Mouse (Mus musculus) heart, embryonic 10.5 days (tissue): ENCODE results near the gene Acap1. TPM values are rescaled to one million over a fixed set of nuclear protein-coding genes. Genes with fewer than 3 reads are reported as not detected.
"Not testable (repeated sequence)": the region's sequence is repeated elsewhere in the genome, so short reads cannot be mapped to it uniquely, and the experiment has no call there.

Experiments used
- DNase-seq: peaks from one replicate; pipeline ENCODE4 v3.0.0-alpha.2; 2017; ENCODE audit warnings: low spot score
- H3K27ac ChIP-seq: fragments of 300-500 bp; sonication (generic); 2 replicates; pipeline ENCODE4 v1.5.1; 2016; ENCODE audit warnings: mild to moderate bottlenecking
- H3K27me3 ChIP-seq: fragments of 300-500 bp; sonication (generic); 2 replicates; pipeline ENCODE4 v1.6.1; 2016; ENCODE audit warnings: mild to moderate bottlenecking; ENCODE audit not compliant: poor library complexity, insufficient read depth, severe bottlenecking
- H3K36me3 ChIP-seq: fragments of 300-500 bp; sonication (generic); 2 replicates; pipeline ENCODE4 v1.6.1; 2016; ENCODE audit warnings: mild to moderate bottlenecking, moderate library complexity
- H3K4me1 ChIP-seq: fragments of 300-500 bp; sonication (generic); 2 replicates; pipeline ENCODE4 v1.6.1; 2016; ENCODE audit warnings: mild to moderate bottlenecking
- H3K4me3 ChIP-seq: fragments of 300-500 bp; sonication (generic); 2 replicates; pipeline ENCODE4 v1.5.1; 2016; ENCODE audit warnings: mild to moderate bottlenecking, moderate library complexity
- H3K9me3 ChIP-seq: fragments of 300-500 bp; sonication (generic); 2 replicates; pipeline ENCODE4 v1.6.1; 2016; ENCODE audit warnings: mild to moderate bottlenecking, moderate library complexity
- WGBS: fragments of 180-500 bp; shearing (Covaris S2); methylation state at CpG from one replicate; pipeline ENCODE4 v1.1.7; 2016; 5-methylcytosine and 5-hydroxymethylcytosine counted together
- polyA plus RNA-seq: library from polyadenylated mRNA; unstranded; fragments of >200 nt; fragmentation: Nextera tagmentation; extraction: Ambion mirVana; gene quantifications from 2 replicates; pipeline ENCODE4 v1.2.1, GENCODE M21; 2016

The Acap1 gene
- polyA plus RNA-seq, 1 experiment from 2014 or later, result 10.6 TPM

DNA sequence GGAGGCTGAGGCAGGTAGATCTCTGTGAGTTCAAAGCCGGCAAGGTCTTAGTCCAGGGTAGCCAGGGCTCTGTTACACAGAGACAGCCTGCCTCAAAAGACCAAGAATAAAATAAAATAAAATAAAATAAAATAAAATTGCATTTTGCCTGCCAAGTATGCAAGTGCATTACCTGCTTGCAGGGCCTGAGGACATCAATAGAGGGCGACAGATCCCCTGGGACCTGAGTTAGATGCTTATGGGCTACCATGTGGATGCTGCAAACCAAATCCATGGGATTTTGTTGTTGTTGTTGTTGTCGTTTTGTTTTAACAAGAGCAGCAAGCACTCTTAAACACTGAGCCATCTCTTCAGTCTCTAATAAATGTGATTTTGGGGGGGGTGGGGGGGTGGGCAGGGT is 36.9 kb upstream of the Acap1 start:
- peaks cover 28% of the 10 kb centered on the region for H3K4me1 ChIP-seq
- no peaks in the 10 kb centered on the region for H3K9me3 ChIP-seq
- no peak overlapping the region for H3K4me3 ChIP-seq
- WGBS, result 38% methylated on average over 3 of the region's 3 CpGs
- H3K27ac ChIP-seq, result no peak overlapping the region
- DNase-seq, result no peak
- H3K36me3 ChIP-seq, result no peaks in the 10 kb centered on the region
- H3K27me3 ChIP-seq, result peaks cover 24% of the 10 kb centered on the region

DNA sequence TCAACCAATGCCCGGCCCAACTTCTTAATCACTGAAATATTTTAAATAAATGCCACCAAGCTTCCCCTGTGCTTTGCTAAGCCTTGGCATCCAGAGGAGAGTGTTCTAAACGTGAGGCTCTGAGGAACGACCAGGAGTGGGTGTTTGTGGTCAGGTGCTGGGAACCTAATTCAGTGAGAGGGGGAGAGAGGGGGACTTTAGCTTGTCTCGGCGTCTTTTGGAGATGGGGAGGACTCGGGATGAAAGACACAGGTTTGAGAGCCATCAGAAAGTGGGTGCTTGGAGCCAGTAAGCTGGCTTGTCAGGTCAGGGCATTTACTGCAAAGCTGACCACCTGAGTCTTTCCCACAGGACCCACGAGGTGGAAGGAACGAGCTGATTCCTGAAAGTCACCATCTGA is 36.4 kb upstream of the Acap1 start:
- Histone ChIP-seq H3K27ac (no peak overlapping the region), H3K36me3 (no peaks in the 10 kb centered on the region), H3K4me1 (peaks cover 23% of the 10 kb centered on the region), H3K4me3 (no peak overlapping the region), H3K9me3 (no peaks in the 10 kb centered on the region), H3K27me3 (peaks cover 19% of the 10 kb centered on the region)
- WGBS, result 66% methylated on average over 8 of the region's 8 CpGs
- DNase-seq, result no peak

DNA sequence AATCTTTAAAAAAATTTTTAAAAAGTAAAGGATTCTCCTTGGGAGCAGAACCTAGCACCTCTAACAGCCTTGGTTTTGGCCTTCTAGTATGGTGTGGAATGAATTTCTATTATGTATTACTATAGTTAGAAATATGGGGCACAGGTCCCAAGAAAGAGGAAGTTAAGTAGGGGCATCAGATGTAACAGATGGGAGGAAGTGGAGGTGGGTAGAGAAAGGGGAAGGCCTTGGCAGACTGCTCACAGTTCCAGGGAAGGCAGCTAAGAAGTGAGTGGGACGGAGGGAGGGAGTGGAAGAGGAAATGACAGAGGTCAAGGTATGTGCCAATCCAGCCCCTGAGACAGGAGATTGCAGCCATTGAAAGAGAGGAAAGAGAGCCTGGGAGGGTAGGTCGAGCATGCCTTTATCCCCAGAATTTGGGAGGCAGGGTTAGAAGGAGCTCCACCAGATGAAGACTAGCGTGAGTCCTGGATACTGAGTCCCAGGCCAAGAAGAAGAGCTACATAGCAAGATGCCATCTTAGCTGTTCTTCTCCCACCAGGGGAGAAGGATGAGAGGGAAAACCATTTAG is 35.7 kb upstream of the Acap1 start:
- Histone ChIP-seq H3K4me3 (no peak overlapping the region), H3K9me3 (no peaks in the 10 kb centered on the region), H3K27ac (no peak overlapping the region), H3K36me3 (no peaks in the 10 kb centered on the region), H3K4me1 (peaks cover 17% of the 10 kb centered on the region), H3K27me3 (peaks cover 12% of the 10 kb centered on the region)
- WGBS, result 60% methylated on average over 3 of the region's 3 CpGs
- no peak for DNase-seq

DNA sequence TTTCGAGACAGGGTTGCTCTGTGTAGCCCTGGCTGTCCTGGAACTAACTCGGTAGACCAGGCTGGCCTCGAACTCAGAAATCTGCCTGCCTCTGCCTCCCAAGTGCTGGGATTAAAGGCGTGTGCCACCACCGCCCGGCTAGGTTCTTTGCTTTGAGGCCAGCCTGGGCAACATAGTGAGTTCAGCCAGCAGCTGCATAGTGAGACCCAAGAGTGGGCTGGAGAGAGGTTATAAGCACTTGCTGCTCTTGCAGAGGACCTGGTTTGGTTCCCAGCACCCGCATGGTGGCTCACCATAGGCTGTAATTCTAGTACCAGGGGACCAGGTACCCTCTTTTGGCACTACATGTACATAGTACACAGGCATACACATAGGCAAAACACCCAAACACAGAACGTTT is 34.8 kb upstream of the Acap1 start:
- not testable (repeated sequence) for H3K27ac ChIP-seq, DNase-seq, H3K4me3 ChIP-seq, H3K9me3 ChIP-seq, H3K36me3 ChIP-seq, H3K27me3 ChIP-seq, H3K4me1 ChIP-seq
- 81% methylated on average over 8 of the region's 8 CpGs for WGBS

DNA sequence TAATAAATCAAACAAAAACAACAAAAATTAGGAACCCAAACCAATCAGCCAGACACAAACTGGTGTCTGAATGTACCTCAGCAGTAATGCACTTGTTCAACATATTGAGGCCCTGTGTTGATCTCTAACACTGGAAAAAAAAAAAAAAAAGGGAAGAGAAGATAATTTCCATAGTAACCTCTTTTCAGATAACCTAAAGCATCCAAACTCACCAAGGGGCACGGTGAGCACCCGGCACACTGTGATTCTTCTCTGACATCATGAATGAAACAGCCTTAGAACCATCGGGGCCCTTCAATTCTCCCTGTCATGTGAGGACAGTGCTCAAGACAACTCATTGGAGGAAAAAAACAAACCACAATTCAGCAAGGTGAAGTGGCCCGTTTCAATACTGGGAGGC is 34.4 kb upstream of the Acap1 start:
- 19% methylated on average over 4 of the region's 4 CpGs for WGBS

DNA sequence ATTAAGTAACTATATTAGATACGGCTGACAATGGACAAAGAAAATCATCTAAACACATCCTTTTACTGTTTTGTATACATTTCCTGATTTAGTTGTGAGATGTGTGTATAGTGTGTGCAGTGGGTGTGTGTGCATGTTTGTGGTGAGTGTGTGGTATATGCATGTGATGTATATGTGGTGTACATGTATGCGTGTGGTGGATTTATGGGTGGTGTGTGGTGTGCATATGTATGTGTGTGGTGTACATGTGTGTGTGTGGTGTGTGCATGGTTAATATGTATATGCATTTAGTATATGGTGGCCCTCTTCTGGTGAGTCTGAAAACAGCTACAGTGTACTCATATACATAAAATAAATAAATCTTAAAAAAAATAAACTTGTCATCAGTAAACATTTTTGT is 32.2 kb upstream of the Acap1 start:
- 92% methylated on average over 2 of the region's 2 CpGs for WGBS
- H3K9me3 ChIP-seq, result no peaks in the 10 kb centered on the region
- DNase-seq, result no peak
- H3K4me1 ChIP-seq, result 0 out of 2 replicates have a peak, but pooled peaks cover under 1% of the 10 kb centered on the region
- no peak overlapping the region for H3K4me3 ChIP-seq
- H3K27ac ChIP-seq, result no peak overlapping the region
- no peaks in the 10 kb centered on the region for H3K36me3 ChIP-seq
- H3K27me3 ChIP-seq, result no peaks in the 10 kb centered on the region

More for the DNA sequence above, 34.4 kb upstream of the Acap1 start:
- DNase-seq, result no peak
- Histone ChIP-seq H3K36me3 (no peaks in the 10 kb centered on the region), H3K27me3 (peaks cover under 1% of the 10 kb centered on the region; the same call in 1 of the 2 replicates), H3K4me1 (peaks cover 7% of the 10 kb centered on the region; the same call in 1 of the 2 replicates), H3K4me3 (no peak overlapping the region), H3K27ac (no peak overlapping the region), H3K9me3 (no peaks in the 10 kb centered on the region)

DNA sequence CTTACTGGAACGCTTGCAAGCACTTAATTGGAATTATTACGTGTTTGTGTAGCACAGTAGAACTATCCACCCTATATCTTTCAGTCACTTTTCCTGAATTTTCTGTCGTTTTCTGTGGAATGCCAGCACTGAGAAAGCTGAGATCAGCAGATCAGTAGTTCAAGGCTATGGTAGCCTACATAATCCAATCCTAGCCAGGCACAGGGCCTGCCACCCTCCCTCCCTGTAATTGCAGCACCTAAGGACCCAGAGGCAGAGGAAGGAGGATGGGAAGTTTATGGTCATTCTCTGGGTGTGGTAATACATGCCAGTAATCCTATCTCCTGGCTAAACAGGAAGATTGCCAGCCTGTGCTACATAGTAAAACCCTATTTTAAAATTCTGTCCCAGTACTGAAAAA is 27.5 kb upstream of the Acap1 start:
- Histone ChIP-seq H3K4me1 (peaks cover 17% of the 10 kb centered on the region), H3K27ac (peak overlapping the region; percentile 97; the same call in 1 of the 2 replicates), H3K36me3 (peaks cover 19% of the 10 kb centered on the region), H3K4me3 (peak overlapping the region; percentile 85), H3K9me3 (no peaks in the 10 kb centered on the region), H3K27me3 (no peaks in the 10 kb centered on the region)
- DNase-seq, result no peak
- 69% methylated on average over 3 of the region's 3 CpGs for WGBS

DNA sequence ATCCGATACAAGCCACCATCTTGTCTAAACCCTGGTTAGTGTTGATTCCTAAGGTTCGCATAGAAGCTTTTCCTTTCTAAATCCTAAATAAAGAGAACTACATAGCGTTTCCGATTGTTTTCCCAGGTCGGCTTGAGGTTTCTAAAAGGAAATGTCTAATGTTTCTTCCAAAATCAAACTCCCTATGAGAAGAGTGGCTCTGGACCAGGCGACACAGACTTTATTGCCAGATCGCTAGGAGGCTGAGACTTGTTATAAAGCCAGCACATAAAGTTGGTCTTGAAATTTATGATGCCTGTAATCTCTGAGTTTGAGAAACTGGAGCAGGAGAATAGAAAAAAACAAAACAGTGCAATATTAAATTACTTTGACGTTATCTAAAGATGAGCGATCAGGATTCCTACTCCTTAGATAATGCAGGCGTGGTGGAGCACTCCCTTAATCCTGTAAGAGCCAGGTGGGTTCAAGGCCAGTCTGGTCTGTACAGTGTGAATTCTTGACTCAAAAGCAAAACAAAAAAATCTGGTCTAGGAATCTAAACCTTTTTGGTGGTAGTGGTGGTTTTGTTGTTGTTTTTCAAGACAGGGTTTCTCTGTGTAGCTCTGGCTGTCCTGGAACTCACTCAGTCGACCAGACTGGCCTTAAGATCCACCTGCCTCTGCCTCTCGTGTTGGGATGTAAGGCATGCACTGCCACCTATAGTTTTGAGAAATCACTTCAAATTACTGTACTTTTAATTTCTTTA is 26.8 kb upstream of the Acap1 start:
- WGBS, result 6% methylated on average over 12 of the region's 12 CpGs
- peak overlapping the region; percentile 97 for H3K27ac ChIP-seq
- H3K4me1 ChIP-seq, result peaks cover 19% of the 10 kb centered on the region
- no peaks in the 10 kb centered on the region for H3K27me3 ChIP-seq
- no peak for DNase-seq
- H3K36me3 ChIP-seq, result peaks cover 25% of the 10 kb centered on the region
- H3K9me3 ChIP-seq, result no peaks in the 10 kb centered on the region
- H3K4me3 ChIP-seq, result peak overlapping the region; percentile 85

DNA sequence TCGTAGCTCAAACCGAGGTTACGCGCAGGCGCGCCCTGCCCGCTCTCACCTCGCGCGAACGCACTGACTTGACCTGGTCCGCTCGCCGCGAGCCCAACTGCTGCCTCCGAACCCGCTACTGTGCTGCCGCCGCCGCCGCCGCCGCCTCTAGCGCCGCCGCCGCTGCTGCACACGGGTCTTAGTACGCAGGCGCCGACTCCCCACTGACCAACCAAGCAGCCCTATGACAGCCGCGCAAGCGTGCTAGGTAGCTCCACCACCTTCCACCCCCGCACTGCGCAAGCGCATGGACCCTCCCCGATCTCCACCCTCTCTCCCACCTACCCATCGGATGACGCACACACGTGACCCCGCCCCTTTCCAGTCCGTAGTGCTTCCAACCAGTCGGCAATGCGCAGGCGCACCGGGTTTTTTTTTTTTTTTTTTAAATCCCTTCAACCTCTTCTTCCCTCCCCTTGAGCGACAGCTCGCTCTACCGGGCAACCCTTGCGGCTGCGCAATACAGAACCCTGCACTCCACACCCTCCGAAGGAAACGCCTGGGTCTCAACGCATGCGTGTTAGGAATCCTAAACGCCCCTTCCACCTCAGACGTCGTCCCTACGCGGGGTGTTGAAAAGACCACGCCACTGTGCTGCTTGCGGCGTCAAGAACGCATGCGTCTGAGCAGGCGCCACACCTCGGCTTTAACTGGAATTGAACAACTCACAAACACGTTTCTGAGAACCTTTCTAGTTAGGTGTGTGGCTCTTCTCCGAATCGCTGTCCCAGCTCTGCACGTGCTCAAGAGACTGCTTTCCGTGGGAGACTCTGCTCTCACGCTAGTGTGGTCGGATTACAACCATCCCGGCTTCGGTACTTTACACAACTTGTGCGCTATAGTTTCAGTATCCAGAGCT is 26.0 kb upstream of the Acap1 start, which contains the start of gene Eif5a:
Eif5a (minus strand) TSS at position 845 of the 898 bp plus-strand sequence.
- Histone ChIP-seq H3K27ac (peak within 1 kb of the TSS; percentile 97), H3K27me3 (no peaks in the 10 kb centered on the region), H3K9me3 (no peaks in the 10 kb centered on the region), H3K4me1 (peaks cover 27% of the 10 kb centered on the region), H3K4me3 (peak within 1 kb of the TSS; percentile 85), H3K36me3 (peaks cover 33% of the 10 kb centered on the region)
- DNase-seq, result peak; percentile 100
- WGBS, result under 1% methylated on average over 78 of the region's 78 CpGs

DNA sequence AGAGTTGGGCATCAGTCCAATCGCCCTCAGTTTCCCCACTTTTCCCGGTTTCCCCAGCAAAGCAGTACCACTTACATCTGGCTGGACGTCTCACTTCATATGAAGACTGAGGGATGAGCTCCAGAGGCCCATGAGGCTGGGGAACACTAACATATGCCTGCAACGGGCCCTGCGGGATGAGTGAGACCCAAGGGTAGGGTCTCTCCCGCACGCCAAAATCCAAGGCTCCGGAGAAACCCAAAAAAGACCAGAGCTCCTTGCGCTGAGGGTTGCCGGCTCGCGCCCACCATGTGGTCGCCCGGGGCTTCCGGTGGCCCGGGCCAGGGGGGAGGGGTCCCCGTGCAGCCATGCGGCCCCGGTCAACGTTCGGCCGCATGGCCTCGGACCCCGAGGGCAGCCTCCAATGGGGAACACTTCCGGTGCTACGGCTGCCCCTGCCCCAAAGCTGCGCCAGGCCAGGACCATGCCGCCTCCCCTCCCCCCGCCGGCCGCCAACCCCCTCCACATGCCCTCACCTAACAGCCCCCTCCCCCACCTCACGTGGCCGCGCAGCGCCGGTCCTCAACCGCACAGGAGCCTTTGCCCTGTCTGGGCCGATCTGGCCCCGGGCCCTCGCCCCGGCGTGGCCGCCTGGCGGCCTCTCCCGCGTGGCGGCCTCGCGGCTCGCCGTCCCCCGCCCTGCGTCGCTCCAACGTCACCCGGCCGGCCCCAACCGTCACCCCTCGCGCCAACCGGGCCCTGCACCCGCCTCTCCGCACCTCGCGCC is 25.1 kb upstream of the Acap1 start:
- Histone ChIP-seq H3K4me1 (peaks cover 36% of the 10 kb centered on the region), H3K9me3 (no peaks in the 10 kb centered on the region), H3K4me3 (peak overlapping the region; percentile 85), H3K27ac (peak overlapping the region; percentile 97), H3K27me3 (no peaks in the 10 kb centered on the region), H3K36me3 (peaks cover 42% of the 10 kb centered on the region)
- peak; percentile 79 for DNase-seq
- under 1% methylated on average over 64 of the region's 65 CpGs for WGBS

DNA sequence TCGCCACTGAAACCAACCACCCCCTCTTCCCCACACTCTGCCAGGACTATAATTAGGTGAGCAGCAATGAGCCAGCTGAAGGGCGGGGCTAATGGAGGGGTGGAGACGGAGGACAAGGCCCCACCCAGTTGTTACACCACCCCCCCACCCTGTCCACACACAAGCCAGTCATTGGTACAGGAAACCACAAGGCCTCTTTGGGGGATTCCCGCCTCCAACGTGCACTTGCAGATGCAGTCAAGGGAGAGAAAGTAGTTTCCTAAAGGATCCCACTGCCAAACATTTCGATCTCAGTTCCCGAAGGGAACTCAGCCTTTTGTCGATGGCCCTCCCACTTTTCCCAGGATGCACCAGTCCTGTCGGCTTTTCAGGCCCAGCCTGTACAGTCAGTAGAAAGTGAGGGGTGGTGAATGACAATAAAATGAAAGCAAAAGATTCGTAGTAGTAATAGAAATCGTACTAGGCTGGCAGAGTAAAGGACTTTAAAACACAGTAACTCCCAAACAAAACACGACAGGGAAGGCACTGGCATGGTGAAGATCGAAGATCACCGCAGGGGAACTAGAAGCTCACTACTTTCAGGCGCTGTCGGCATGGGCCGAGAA is 24.4 kb upstream of the Acap1 start:
- Histone ChIP-seq H3K27ac (peak overlapping the region; percentile 97), H3K27me3 (no peaks in the 10 kb centered on the region), H3K4me1 (peaks cover 43% of the 10 kb centered on the region), H3K36me3 (peaks cover 49% of the 10 kb centered on the region), H3K9me3 (no peaks in the 10 kb centered on the region), H3K4me3 (peak overlapping the region; percentile 85)
- DNase-seq, result peak; percentile 95
- under 1% methylated on average over 17 of the region's 17 CpGs for WGBS

DNA sequence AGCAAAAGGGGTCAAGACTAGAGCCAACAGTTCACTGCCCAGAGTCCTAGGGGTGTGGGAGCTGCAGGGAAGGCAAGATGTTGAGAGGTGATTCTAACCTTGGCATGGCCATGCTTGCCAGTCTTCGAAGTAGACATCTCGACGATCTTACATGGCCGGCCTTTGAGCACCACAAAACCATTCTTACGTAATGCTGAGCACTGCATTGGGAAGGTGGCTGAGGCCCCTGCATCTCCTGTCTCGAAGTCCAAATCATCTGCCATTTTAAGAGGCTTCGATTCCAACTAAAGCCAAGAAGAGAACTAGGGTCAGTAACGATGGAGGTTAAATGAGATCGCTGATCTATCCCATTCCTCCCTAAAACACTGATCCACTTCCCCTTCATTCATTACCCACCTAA is 23.7 kb upstream of the Acap1 start:
- WGBS, result 82% methylated on average over 9 of the region's 9 CpGs
- peaks cover 50% of the 10 kb centered on the region for H3K4me1 ChIP-seq
- H3K36me3 ChIP-seq, result peaks cover 50% of the 10 kb centered on the region
- H3K27ac ChIP-seq, result peak overlapping the region; percentile 97
- peak overlapping the region; percentile 85 for H3K4me3 ChIP-seq
- H3K9me3 ChIP-seq, result no peaks in the 10 kb centered on the region
- peak; percentile 73 for DNase-seq
- H3K27me3 ChIP-seq, result no peaks in the 10 kb centered on the region
